Mouse (Mus musculus): ENCODE measurements around the gene Phyhd1. TPM values are rescaled to one million over a fixed set of nuclear protein-coding genes. Genes with fewer than 3 reads are reported as not detected.

Gene Phyhd1
- polyA plus RNA-seq, 1 experiment from 2014 or later = 7.7 TPM

GRCm38 (mm10) chr2:30257699-30258460 is 8.1 kb upstream of the Phyhd1 start:
- H3K27ac ChIP-seq = no peak overlapping the region
- peaks cover 94% of the 10 kb centered on the region for H3K36me3 ChIP-seq
- H3K9me3 ChIP-seq = no peaks in the 10 kb centered on the region
- H3K4me3 ChIP-seq (replicated peaks) = no peak overlapping the region
- 91% methylated on average over 7 of the region's 7 CpGs for WGBS
- no peak for ATAC-seq
- H3K27me3 ChIP-seq = no peaks in the 10 kb centered on the region
- H3K4me1 ChIP-seq (replicated peaks) = peaks cover 13% of the 10 kb centered on the region
- no peak overlapping the region for H3K9ac ChIP-seq (replicated peaks)
- no peak overlapping the region for H3K4me2 ChIP-seq (replicated peaks)

DNA sequence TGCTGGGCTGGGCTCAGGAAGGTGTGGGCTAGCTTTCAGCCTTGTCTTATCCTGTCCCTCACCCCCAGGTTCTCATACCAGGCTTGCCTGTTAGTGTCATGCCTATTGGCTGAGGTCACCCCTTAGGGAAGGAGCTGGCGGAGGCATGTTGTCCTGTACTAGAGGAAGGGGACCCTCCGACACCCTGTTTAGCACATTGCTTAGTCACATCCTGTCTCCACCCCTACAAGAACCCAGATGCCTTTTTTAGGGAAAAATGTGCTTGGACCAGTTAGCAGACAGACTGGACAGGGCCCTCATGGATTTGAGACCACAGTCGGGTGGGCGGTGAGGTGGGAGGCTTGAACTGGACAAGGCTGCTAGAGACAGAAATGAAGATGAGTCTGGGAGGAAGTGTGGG is 7.4 kb upstream of the Phyhd1 start:
- WGBS = 92% methylated on average over 4 of the region's 4 CpGs

DNA sequence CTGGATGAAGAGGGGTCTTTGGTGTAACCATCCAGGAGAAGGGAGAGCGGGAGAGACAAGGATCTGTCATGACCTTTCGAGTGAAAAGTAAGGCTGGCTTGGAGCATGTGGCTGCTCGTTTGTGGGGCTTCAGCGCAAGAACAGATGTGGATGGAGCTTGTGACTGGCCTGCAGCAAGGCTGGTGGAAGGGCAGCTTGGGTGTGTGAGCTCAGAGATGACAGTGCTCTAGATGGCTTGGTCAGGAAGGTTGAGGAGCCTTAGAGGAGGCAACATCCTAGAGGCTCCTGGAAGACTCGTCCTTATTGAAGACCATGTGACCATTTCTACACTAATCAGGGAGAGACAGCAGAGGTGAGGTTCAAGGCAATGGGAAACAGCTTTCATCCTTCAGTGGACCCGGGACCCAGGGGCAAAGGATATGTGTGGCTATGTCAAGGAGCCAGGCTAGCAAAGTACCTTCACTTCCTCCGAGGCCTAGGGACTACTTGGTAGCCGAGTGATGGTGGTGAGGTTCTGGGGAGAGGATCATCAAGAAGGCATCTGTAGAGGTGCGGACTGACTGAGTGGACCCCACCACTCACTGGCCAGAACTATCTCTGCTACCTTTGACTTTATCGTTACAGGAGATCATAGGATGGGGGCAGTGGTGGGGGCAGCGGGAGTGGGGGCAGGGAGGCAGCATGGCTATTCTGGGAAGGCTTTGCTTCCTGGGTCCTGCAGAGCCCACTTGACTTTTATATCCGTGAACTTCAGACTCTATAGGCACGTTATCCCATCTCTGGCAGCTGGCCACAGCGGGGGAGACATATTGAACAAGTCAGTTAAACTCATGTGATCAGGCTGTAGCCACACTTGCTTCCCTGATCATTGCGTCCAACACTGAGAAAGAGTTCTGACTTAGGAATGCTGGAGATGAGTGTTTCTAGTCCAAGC is 6.6 kb upstream of the Phyhd1 start:
- Histone ChIP-seq H3K9me3 (no peaks in the 10 kb centered on the region), H3K4me2 (replicated peaks) (no peak overlapping the region), H3K9ac (replicated peaks) (no peak overlapping the region), H3K27me3 (no peaks in the 10 kb centered on the region), H3K27ac (no peak overlapping the region), H3K36me3 (peaks cover 97% of the 10 kb centered on the region), H3K4me1 (replicated peaks) (peaks cover 24% of the 10 kb centered on the region), H3K4me3 (replicated peaks) (no peak overlapping the region)
- ATAC-seq = no peak
- WGBS = 92% methylated on average over 15 of the region's 15 CpGs

More for the DNA sequence above, 7.4 kb upstream of the Phyhd1 start:
- Histone ChIP-seq H3K9ac (replicated peaks) (no peak overlapping the region), H3K9me3 (no peaks in the 10 kb centered on the region), H3K4me3 (replicated peaks) (no peak overlapping the region), H3K4me1 (replicated peaks) (peaks cover 18% of the 10 kb centered on the region), H3K4me2 (replicated peaks) (no peak overlapping the region), H3K36me3 (peaks cover 94% of the 10 kb centered on the region), H3K27me3 (no peaks in the 10 kb centered on the region), H3K27ac (no peak overlapping the region)
- no peak for ATAC-seq

GRCm38 (mm10) chr2:30261064-30261736 is 4.8 kb upstream of the Phyhd1 start:
- 89% methylated on average over 4 of the region's 4 CpGs for WGBS
- H3K4me3 ChIP-seq (replicated peaks) = no peak overlapping the region
- H3K9me3 ChIP-seq = no peaks in the 10 kb centered on the region
- no peak overlapping the region for H3K4me2 ChIP-seq (replicated peaks)
- no peak for ATAC-seq
- H3K9ac ChIP-seq (replicated peaks) = no peak overlapping the region
- no peaks in the 10 kb centered on the region for H3K27me3 ChIP-seq
- peaks cover 88% of the 10 kb centered on the region for H3K36me3 ChIP-seq
- H3K27ac ChIP-seq = no peak overlapping the region
- peaks cover 42% of the 10 kb centered on the region for H3K4me1 ChIP-seq (replicated peaks)

GRCm38 (mm10) chr2:30261921-30262839 is 3.8 kb upstream of the Phyhd1 start:
- H3K9me3 ChIP-seq = no peaks in the 10 kb centered on the region
- ATAC-seq = no peak
- WGBS = 94% methylated on average over 18 of the region's 18 CpGs
- H3K4me1 ChIP-seq (replicated peaks) = peaks cover 50% of the 10 kb centered on the region
- H3K4me2 ChIP-seq (replicated peaks) = no peak overlapping the region
- no peaks in the 10 kb centered on the region for H3K27me3 ChIP-seq
- H3K9ac ChIP-seq (replicated peaks) = no peak overlapping the region; the same call in 1 of the 2 replicates
- no peak overlapping the region for H3K27ac ChIP-seq
- H3K36me3 ChIP-seq = peaks cover 78% of the 10 kb centered on the region
- no peak overlapping the region for H3K4me3 ChIP-seq (replicated peaks)

DNA sequence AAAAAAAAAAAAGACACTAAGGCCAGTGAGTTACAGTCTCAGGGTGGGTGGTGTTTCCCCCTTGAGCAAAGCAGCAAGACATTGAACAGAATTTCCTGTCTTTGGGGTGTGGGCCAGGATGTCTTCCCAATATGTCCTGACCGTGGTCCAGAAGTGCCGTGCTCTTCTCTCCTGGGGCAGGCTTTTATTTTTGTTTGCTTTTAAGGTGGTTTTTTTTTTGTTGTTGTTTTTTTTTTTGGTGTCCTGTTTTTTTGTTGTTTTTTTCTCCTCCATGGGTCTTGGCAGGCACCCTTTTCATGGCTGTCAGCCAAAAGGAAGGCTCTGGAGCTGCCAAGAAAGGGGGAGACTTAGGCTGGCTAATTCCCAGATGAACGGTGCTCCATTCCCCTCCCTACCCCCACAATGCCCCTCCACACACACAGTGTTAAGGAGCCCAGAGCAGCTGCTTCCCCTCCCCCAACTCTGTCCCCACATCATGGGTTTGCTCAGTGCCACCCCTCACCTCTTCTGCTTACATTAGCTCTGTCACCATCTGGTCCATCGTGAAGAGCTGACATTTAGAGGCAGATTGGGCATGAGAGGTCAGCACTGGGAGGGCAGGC is 3.1 kb upstream of the Phyhd1 start:
- 57% methylated on average over 4 of the region's 4 CpGs for WGBS
- Histone ChIP-seq H3K27me3 (no peaks in the 10 kb centered on the region), H3K9me3 (no peaks in the 10 kb centered on the region), H3K36me3 (peaks cover 70% of the 10 kb centered on the region), H3K4me3 (replicated peaks) (no peak overlapping the region), H3K27ac (0 out of 2 replicates have a peak overlapping the region, but pooled peaks have one; percentile 14), H3K4me1 (replicated peaks) (peaks cover 50% of the 10 kb centered on the region), H3K4me2 (replicated peaks) (no peak overlapping the region), H3K9ac (replicated peaks) (no peak overlapping the region)
- ATAC-seq = peak; percentile 65

DNA sequence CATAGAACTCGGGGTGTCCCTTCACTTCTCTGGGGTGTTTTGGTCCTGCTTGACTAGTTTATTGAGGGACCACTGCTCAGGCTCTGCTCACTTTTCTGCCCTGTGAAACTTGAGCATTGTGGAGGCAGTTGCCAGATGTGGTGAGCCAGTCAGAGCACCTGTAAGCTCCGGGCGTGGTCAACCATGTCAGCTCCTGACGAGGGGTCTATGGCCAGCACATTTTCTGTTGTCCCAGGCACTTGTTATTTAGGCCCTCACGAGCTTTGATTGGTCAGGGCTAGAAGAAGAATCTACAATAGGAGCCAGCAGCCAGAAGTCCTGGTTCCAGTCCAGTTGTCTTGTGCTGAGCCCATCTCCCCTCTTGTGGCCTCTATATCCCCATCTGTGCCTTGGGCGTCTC is 2.2 kb upstream of the Phyhd1 start:
- H3K4me3 ChIP-seq (replicated peaks) = no peak overlapping the region

DNA sequence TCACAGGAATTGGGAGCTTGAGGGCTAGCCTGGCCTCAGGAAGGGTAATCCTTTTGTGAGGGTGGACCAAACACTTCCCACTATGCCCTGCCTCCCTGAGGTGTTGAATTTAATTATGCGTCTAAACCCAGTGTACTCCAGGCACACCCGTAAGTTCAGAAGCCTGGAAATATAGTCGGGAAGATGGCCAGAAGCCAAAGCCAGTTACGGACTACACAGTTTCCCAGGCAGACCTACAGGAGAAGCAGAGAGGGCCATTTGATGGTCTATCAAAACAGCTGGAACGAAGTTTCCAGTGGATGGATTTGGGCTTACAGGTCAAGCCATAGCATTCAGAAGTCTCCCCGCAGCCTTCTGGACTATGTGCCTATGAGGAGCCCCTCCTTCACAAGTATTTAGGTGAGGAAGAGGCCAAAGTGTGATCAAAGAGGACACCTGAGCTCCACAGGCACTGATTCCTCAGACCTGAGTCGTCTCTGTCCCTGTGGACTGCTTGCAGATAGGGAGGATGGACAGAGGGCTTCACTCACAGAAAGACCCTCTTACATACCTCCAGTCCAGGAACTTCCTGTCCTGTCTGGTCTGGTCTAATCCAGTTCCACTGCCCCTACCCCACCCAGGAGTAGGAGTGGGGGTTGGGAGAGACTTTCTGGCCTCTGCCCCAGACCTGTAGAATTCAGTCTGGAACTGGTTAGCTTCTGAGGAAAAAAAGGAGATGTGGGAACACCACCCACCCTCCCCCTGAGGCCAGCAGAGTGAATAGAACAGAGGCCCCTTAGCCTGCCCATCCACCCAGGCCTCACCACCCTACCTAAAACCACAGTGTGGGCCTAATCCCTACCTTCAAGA is 1.1 kb upstream of the Phyhd1 start:
- Histone ChIP-seq H3K9me3 (no peaks in the 10 kb centered on the region), H3K9ac (replicated peaks) (no peak overlapping the region), H3K36me3 (peaks cover 51% of the 10 kb centered on the region), H3K4me2 (replicated peaks) (no peak overlapping the region), H3K27ac (peak overlapping the region; percentile 72), H3K27me3 (no peaks in the 10 kb centered on the region), H3K4me3 (replicated peaks) (no peak overlapping the region), H3K4me1 (replicated peaks) (peaks cover 47% of the 10 kb centered on the region)
- no peak for ATAC-seq
- WGBS = 80% methylated on average over 7 of the region's 7 CpGs

More for the DNA sequence above, 2.2 kb upstream of the Phyhd1 start:
- peaks cover 62% of the 10 kb centered on the region for H3K36me3 ChIP-seq
- no peak overlapping the region for H3K4me2 ChIP-seq (replicated peaks)
- 97% methylated on average over 6 of the region's 6 CpGs for WGBS
- no peak overlapping the region for H3K9ac ChIP-seq (replicated peaks)
- H3K4me1 ChIP-seq (replicated peaks) = peaks cover 50% of the 10 kb centered on the region
- no peak overlapping the region for H3K27ac ChIP-seq
- no peaks in the 10 kb centered on the region for H3K27me3 ChIP-seq
- ATAC-seq = no peak
- no peaks in the 10 kb centered on the region for H3K9me3 ChIP-seq

- Histone ChIP-seq H3K9me3 (no peaks in the 10 kb centered on the region), H3K4me3 (replicated peaks) (no peak overlapping the region), H3K36me3 (peaks cover 36% of the 10 kb centered on the region), H3K4me1 (replicated peaks) (peaks cover 47% of the 10 kb centered on the region), H3K9ac (replicated peaks) (0 out of 2 replicates have a peak overlapping the region, but pooled peaks have one; percentile 15), H3K27me3 (no peaks in the 10 kb centered on the region), H3K27ac (peak overlapping the region; percentile 72), H3K4me2 (replicated peaks) (no peak overlapping the region)
- 7% methylated on average over 4 of the region's 4 CpGs for WGBS
- 0 out of 2 replicates have a peak, but pooled peaks have one; percentile 25 for ATAC-seq
These were observed 464 bp downstream of the Phyhd1 start for GRCm38 (mm10) chr2:30266392-30266941.

DNA sequence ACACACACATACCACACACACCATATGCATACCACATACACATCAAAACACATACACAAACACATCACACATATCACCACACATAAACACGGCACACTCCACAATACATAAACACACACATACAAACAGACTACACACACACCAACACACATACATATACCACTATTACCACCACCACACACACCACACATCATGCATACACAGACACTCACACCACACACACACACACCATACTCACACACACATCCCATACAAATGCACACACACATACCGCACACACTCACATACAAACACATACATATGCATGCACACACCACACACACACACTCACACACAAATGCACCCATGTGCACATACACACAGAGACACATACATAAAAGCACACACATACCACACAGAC is 1.5 kb downstream of the Phyhd1 start:
- H3K4me3 ChIP-seq (replicated peaks) = no peak overlapping the region
- H3K27ac ChIP-seq = no peak overlapping the region
- ATAC-seq = no peak
- no peak overlapping the region for H3K4me2 ChIP-seq (replicated peaks)
- peaks cover 40% of the 10 kb centered on the region for H3K4me1 ChIP-seq (replicated peaks)
- H3K9me3 ChIP-seq = no peaks in the 10 kb centered on the region
- H3K27me3 ChIP-seq = no peaks in the 10 kb centered on the region
- peaks cover 30% of the 10 kb centered on the region for H3K36me3 ChIP-seq
- no peak overlapping the region for H3K9ac ChIP-seq (replicated peaks)
- WGBS = 93% methylated on average over 2 of the region's 2 CpGs
